Mouse (Mus musculus) stomach, postnatal 0 days (tissue): ENCODE measurements around the gene Ess2.

Experiments used
- CTCF ChIP-seq: IDR thresholded peaks from 2 replicates; pipeline ENCODE4 v1.5.1; 2016; ENCODE audit warnings: antibody characterized with exemption, low read depth, mild to moderate bottlenecking, moderate library complexity
- EP300 ChIP-seq: optimal IDR thresholded peaks from 2 replicates; pipeline ENCODE3; 2016; ENCODE audit warnings: antibody characterized with exemption

DNA sequence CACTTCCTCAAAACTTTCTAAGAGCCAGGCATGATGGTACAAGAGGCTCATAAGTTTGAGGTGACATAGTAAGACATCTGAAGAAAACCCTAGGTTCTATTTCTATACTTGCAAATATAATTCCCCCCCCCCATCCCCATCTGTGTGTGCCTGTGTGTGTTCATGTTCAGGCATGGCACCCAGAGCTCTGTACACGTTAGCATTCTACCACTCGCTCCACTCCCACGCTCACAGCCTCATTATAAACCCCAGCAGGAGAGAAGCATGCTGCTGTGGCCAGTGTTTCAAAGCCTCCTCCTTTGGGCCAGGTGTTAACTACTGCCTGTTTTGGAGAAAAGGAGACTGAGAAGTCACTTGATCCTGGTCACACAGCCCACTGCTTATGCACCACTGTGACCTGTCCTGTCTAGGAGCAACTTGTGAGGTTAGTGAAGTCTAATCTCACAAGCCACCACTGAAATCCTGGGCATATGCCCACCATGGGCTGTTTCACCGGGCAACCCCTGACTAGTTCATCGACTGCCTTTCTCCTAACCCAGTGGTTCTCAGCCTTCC lies 20.8 kb upstream of the Ess2 start:
- TF ChIP-seq EP300 (no peak), CTCF (no peak)
